Mouse (Mus musculus) olfactory bulb, adult 2 months (tissue): ENCODE data around the gene Sumo3. TPM values are rescaled to one million over a fixed set of nuclear protein-coding genes. Genes with fewer than 3 reads are reported as not detected.

ENCODE experiments used
- H3K27ac ChIP-seq: fragments of 200-500 bp; 2 replicates; pipeline ENCODE4 v1.5.1; 2012; ENCODE audit warnings: low read depth, low read length; ENCODE audit not compliant: insufficient read depth
- H3K4me1 ChIP-seq: fragments of 200-500 bp; 2 replicates; pipeline ENCODE4 v1.6.1; 2012; ENCODE audit warnings: low read length; ENCODE audit not compliant: control insufficient read depth, insufficient read depth
- H3K4me3 ChIP-seq: fragments of 200-500 bp; 2 replicates; pipeline ENCODE4 v1.5.1; 2012; ENCODE audit warnings: mild to moderate bottlenecking, low read depth, low read length, moderate library complexity; ENCODE audit not compliant: insufficient read depth
- CTCF ChIP-seq: fragments of 200-500 bp; IDR thresholded peaks from 2 replicates; pipeline ENCODE4 v1.5.1; 2012; ENCODE audit warnings: low read depth, mild to moderate bottlenecking, low read length, moderate library complexity; ENCODE audit not compliant: insufficient read depth
- POLR2A ChIP-seq: fragments of 200-500 bp; IDR thresholded peaks from 2 replicates; pipeline ENCODE4 v1.6.1; 2012; ENCODE audit warnings: mild to moderate bottlenecking, low read depth, low read length, moderate library complexity; ENCODE audit not compliant: insufficient read depth
- WGBS: fragments of 180-500 bp; shearing (Covaris S2); methylation state at CpG from one replicate; pipeline ENCODE4 v1.1.7; 2018; 5-methylcytosine and 5-hydroxymethylcytosine counted together
- polyA plus RNA-seq: library from polyadenylated mRNA; stranded (reverse); fragments of >200 nt; gene quantifications from 2 replicates; pipeline ENCODE4 v1.2.4, GENCODE M21; 2012; ENCODE audit warnings: low replicate concordance; ENCODE audit not compliant: missing spikeins, insufficient read depth, insufficient read length

Gene Sumo3
- polyA plus RNA-seq, 1 experiment, result not detected

DNA sequence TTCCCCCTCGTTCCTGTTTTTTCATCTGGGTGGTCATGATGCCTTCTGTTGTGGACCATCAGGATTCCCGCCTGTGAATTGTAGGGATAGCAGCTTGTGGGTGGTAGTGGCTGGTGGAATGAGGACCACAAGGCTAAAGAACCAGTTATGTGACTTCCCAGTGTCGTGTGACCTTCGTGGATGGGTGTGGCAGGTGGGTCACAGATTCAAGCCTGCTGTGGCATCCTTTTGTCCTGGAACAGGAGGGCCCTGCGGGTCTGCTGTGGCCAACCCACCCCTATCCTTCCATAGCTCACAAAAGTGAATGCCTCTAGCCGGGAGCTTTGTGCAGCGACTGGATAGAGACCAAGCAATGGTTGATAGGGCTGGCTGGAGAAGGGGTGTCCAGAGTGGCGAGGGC lies 42.0 kb downstream of the Sumo3 start:
- TF ChIP-seq CTCF (no peak), POLR2A (no peak)
- Histone ChIP-seq H3K27ac (no peak overlapping the region), H3K4me1 (peaks cover 13% of the 10 kb centered on the region), H3K4me3 (no peak overlapping the region)
- 84% methylated on average over 8 of the region's 8 CpGs for WGBS

- TF ChIP-seq POLR2A (no peak), CTCF (no peak)
- WGBS, result 88% methylated on average over 9 of the region's 9 CpGs
- Histone ChIP-seq H3K27ac (no peak overlapping the region), H3K4me3 (no peak overlapping the region), H3K4me1 (peaks cover 13% of the 10 kb centered on the region)
Measured at GRCm38 (mm10) chr10:77652046-77652445, 46.1 kb downstream of the Sumo3 start.

DNA sequence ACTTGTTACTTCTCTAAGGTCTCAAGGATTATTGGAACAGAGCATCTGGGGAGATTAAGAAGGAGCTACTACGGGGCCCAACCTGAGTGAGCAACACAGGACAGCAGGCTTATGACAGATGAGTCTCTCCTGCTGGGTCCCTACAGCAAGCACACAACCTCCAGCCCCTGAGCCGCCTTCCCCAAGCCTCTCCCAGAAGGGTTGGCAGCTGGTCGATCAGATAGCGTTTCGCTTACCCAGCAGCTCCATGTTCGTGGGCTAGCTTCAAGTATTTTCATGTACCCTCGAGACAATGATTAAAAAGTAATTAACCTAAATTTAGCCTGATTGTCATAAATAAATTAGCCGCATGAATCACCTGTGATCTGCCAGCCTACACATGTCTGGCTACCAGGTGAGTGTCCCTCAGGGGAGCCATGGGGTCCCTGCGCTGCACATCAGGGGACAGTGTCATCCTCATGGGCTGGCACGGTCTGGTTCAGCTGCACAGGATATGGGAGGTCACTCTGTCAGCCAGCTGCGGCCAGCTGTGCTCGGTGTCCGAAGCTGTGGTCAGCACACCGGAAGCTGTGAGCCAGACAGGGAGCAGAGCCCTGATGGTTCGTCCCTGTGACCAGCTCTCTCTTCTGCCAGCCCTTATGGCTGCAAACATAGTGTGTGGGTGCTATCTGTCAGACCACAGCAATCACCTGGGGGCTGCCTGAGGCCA lies 52.5 kb downstream of the Sumo3 start:
- WGBS, result 87% methylated on average over 15 of the region's 15 CpGs
- no peak for TF ChIP-seq CTCF
- TF ChIP-seq POLR2A, result no peak
- Histone ChIP-seq H3K27ac (no peak overlapping the region), H3K4me1 (no peaks in the 10 kb centered on the region), H3K4me3 (no peak overlapping the region)

DNA sequence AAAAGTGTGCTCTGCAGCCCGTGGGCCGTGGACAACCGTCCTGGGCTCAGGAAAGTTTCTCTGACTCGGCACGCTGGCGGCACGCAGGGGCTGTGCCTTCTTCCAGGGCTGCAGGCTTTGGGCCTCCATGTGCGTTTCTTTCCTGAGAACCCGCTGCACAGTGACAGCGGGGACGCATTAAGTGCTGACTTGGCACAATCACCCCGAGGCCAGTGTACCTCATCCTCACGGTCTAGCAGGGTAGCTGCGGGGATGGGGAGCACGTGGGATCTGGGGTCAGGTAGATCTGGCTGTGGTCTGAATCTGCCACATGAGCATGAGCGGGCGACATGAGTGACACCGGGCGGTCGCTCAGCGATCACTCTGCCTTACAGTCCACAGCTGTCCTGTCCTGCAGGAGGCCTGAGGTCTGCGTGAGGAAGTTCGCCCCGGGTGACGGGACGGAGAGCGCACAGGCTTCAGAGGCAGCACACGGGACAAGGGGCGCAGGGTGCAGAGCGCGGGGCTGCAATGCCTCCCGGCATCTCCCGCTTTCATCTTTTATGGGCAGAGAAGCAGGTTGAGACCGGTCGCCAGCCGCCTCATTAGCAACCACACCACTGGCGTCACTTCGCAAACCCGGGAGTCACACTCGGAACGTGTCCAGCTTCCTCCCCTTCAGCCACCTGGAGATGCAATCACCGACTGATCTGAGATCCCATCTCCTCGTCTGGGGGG lies 58.2 kb downstream of the Sumo3 start:
- WGBS, result 68% methylated on average over 43 of the region's 43 CpGs
- Histone ChIP-seq H3K27ac (no peak overlapping the region), H3K4me3 (no peak overlapping the region), H3K4me1 (peaks cover 2% of the 10 kb centered on the region; the same call in 1 of the 2 replicates)
- TF ChIP-seq POLR2A (no peak), CTCF (no peak)

- 57% methylated on average over 8 of the region's 8 CpGs for WGBS
- TF ChIP-seq POLR2A (no peak), CTCF (no peak)
- H3K4me3 ChIP-seq, result no peak overlapping the region
- H3K4me1 ChIP-seq, result peaks cover 2% of the 10 kb centered on the region; the same call in 1 of the 2 replicates
- H3K27ac ChIP-seq, result no peak overlapping the region
Measured at GRCm38 (mm10) chr10:77666342-77666741, 60.4 kb downstream of the Sumo3 start.

- no peak for TF ChIP-seq CTCF
- no peak for TF ChIP-seq POLR2A
- no peak overlapping the region for H3K27ac ChIP-seq
- 74% methylated on average over 4 of the region's 4 CpGs for WGBS
- H3K4me1 ChIP-seq, result peaks cover 2% of the 10 kb centered on the region; the same call in 1 of the 2 replicates
- H3K4me3 ChIP-seq, result no peak overlapping the region
Measured at GRCm38 (mm10) chr10:77667402-77667801, 61.5 kb downstream of the Sumo3 start.

Other genes starting within 250 kb of the Sumo3 start
- 127 TPM in 1 of 2 replicates, not detected in the other for gene Adarb1, start 187.8 kb upstream of the Sumo3 start, polyA plus RNA-seq
- not detected in 2 replicates for gene Fam207a, start 90.3 kb upstream of the Sumo3 start, polyA plus RNA-seq
- gene Itgb2, start 75.8 kb upstream of the Sumo3 start, polyA plus RNA-seq, result 191 TPM in 1 of 2 replicates, not detected in the other
- gene Pttg1ip, start 24.4 kb upstream of the Sumo3 start, polyA plus RNA-seq, result not detected in 2 replicates
- not detected in 2 replicates for gene Gm49325, start 100 bp downstream of the Sumo3 start, polyA plus RNA-seq
- not detected in 2 replicates for gene Ube2g2, start 16.2 kb downstream of the Sumo3 start, polyA plus RNA-seq
- not detected in 2 replicates for gene Tspear, start 80.5 kb downstream of the Sumo3 start, polyA plus RNA-seq
- not detected in 2 replicates for gene Gm19402, start 84.7 kb downstream of the Sumo3 start, polyA plus RNA-seq
- not detected in 2 replicates for gene Gm9508, start 91.1 kb downstream of the Sumo3 start, polyA plus RNA-seq
- gene Gm10272, start 100.5 kb downstream of the Sumo3 start, polyA plus RNA-seq, result not detected in 2 replicates
- not detected in 2 replicates for gene Gm10024, start 105.4 kb downstream of the Sumo3 start, polyA plus RNA-seq
- not detected in 2 replicates for gene Gm10142, start 109.7 kb downstream of the Sumo3 start, polyA plus RNA-seq
- gene Krtap12-1, start 114.5 kb downstream of the Sumo3 start, polyA plus RNA-seq, result not detected in 2 replicates
- gene Gm10100, start 120.4 kb downstream of the Sumo3 start, polyA plus RNA-seq, result not detected in 2 replicates
- gene Gm18596, start 136.5 kb downstream of the Sumo3 start, polyA plus RNA-seq, result not detected in 2 replicates
- gene Gm9736, start 145.3 kb downstream of the Sumo3 start, polyA plus RNA-seq, result not detected in 2 replicates
- not detected in 2 replicates for gene Gm3233, start 153.6 kb downstream of the Sumo3 start, polyA plus RNA-seq
- not detected in 2 replicates for gene Gm3238, start 165.2 kb downstream of the Sumo3 start, polyA plus RNA-seq
- not detected in 2 replicates for gene Gm7138, start 170.8 kb downstream of the Sumo3 start, polyA plus RNA-seq
- not detected in 2 replicates for gene Gm3250, start 176.4 kb downstream of the Sumo3 start, polyA plus RNA-seq
- gene Gm7137, start 182.1 kb downstream of the Sumo3 start, polyA plus RNA-seq, result not detected in 2 replicates
- gene Gm9639, start 189.0 kb downstream of the Sumo3 start, polyA plus RNA-seq, result not detected in 2 replicates
- not detected in 2 replicates for gene Gm19668, start 193.0 kb downstream of the Sumo3 start, polyA plus RNA-seq
- not detected in 2 replicates for gene Gm9507, start 205.7 kb downstream of the Sumo3 start, polyA plus RNA-seq
- not detected in 2 replicates for gene Gm2696, start 208.6 kb downstream of the Sumo3 start, polyA plus RNA-seq
- not detected in 2 replicates for gene Krtap10-4, start 221.0 kb downstream of the Sumo3 start, polyA plus RNA-seq
- gene Krtap10-10, start 229.8 kb downstream of the Sumo3 start, polyA plus RNA-seq, result not detected in 2 replicates
- gene Gm36176, start 240.7 kb downstream of the Sumo3 start, polyA plus RNA-seq, result not detected in 2 replicates
- not detected in 2 replicates for gene Gm10318, start 246.8 kb downstream of the Sumo3 start, polyA plus RNA-seq